Mouse (Mus musculus) testis, adult 2 months (tissue): Measurements from ENCODE around the gene Gse1.
A peak's percentile ranks its signal among the peaks of the same experiment; 100 is the strongest.

Source experiments
- CTCF ChIP-seq: fragments of 200-500 bp; IDR thresholded peaks from 2 replicates; pipeline ENCODE4 v1.5.1; 2012; ENCODE audit warnings: low read depth, mild to moderate bottlenecking, inconsistent platforms, low read length, moderate library complexity; ENCODE audit not compliant: control insufficient read depth, insufficient read depth, insufficient replicate concordance
- POLR2A ChIP-seq: fragments of 200-500 bp; IDR thresholded peaks from 2 replicates; pipeline ENCODE4 v1.6.1; 2012; ENCODE audit warnings: low read depth, mild to moderate bottlenecking, inconsistent platforms, low read length, moderate library complexity; ENCODE audit not compliant: control insufficient read depth

DNA sequence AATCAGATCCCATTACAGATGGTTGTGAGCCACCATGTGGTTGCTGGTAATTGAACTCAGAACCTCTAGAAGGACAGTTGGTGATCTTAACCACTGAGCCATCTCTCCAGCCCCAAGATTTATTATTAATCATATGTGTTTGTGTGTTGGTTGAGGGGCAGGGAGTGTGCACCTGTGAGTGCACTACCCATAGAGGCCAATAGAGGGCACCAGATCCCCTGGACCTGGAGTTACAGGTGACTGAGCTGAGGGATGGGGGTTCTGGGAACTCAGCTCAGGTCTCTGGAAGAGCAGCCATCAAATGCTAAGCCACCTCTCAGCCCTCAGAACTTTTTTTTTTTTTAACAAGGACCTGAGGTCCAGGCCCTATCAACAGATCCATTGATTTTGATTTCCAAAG, 156.5 kb downstream of the Gse1 start:
- TF ChIP-seq CTCF = peak; percentile 84; the same call in 1 of the 2 replicates
- TF ChIP-seq POLR2A = no peak
